Mouse (Mus musculus) spleen, adult 2 months (tissue): ENCODE results near the gene Gm609.

Experiments used
- CTCF ChIP-seq: fragments of 200-500 bp; IDR thresholded peaks from 2 replicates; pipeline ENCODE4 v1.5.1; 2011; ENCODE audit warnings: mild to moderate bottlenecking, inconsistent platforms; ENCODE audit not compliant: insufficient read depth, insufficient read length, insufficient replicate concordance; ENCODE audit errors: extremely low read depth
- POLR2A ChIP-seq: fragments of 200-500 bp; IDR thresholded peaks from 2 replicates; pipeline ENCODE4 v1.6.1; 2011; ENCODE audit warnings: low read depth, low read length, inconsistent platforms

DNA sequence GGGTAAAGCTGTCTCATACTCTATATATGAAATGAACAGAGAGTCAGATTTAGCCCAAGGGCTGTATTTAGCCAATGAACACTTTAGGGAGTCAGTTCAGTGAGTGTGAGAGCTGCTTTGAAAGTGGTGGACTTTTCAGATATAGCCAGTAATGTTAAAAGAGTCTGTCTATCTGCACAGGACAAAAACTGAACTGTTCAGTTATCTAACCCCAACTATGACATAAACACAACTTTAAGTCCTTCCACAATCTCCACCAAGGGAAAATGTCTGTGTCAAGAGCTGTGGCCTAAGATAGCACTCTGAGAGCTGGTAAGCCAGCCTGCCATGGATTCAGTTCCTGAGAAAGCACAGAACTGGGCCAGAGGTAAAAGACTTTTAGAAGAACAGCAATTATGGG lies 49.3 kb upstream of the Gm609 start:
- TF ChIP-seq CTCF (no peak), POLR2A (no peak)
